Mouse (Mus musculus): ENCODE results near the gene Ptpn7. TPM values are rescaled to one million over a fixed set of nuclear protein-coding genes. Genes with fewer than 3 reads are reported as not detected.
"Not testable (repeated sequence)": the region's sequence is repeated elsewhere in the genome, so short reads cannot be mapped to it uniquely, and the experiment has no call there.

Gene Ptpn7
- total and polyA plus RNA-seq, 2 experiments from 2014 or later, result 0.30 to 3.9 TPM

DNA sequence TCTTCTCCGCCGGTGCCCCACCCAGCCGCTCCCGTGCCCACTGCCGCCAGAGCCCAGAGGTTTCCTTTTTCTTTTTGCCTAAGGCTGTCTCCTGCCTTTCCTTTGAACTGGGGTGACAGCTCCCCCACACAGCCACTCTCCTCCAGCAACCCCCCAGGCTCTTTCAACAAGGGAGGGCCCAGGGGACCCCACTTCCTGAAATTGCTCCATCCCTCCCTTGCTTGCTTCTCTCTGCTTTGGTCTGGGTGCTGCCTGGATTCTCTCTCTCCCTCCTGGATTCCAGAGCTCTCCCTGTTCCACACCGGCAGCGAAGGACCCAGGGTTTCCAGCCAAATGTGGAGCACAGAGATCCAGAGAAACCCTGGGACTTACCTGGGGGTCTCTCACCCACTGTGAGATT lies 32.1 kb upstream of the Ptpn7 start:
- no peak for ATAC-seq (ENCODE audit: insufficient read depth, low read depth)
- DNase-seq (ENCODE audit: low spot score), result no peak
- Histone ChIP-seq H3K27me3 (ENCODE audit: control insufficient read depth, insufficient read depth, low read length) (peaks cover 34% of the 10 kb centered on the region), H3K9ac (replicated peaks; ENCODE audit: low read depth, low read length) (no peak overlapping the region), H3K9me3 (replicated peaks; ENCODE audit: control insufficient read depth, low read length) (no peaks in the 10 kb centered on the region), H3K27ac (ENCODE audit: low read depth) (no peak overlapping the region), H3K4me3 (ENCODE audit: low read depth, low read length) (no peak overlapping the region), H3K4me1 (ENCODE audit: control insufficient read depth, insufficient read depth) (peaks cover 28% of the 10 kb centered on the region), H3K4me2 (ENCODE audit: low read depth, low read length) (no peak overlapping the region), H3K36me3 (replicated peaks; ENCODE audit: control insufficient read depth, insufficient read depth, low read length) (no peaks in the 10 kb centered on the region)
- 50% methylated on average over 3 of the region's 7 CpGs for WGBS
- TF ChIP-seq EP300 (IDR thresholded peaks at IDR 0.05; ENCODE audit: low read depth), result no peak
- no peak for TF ChIP-seq CTCF (IDR thresholded peaks at IDR 0.05; ENCODE audit: low read depth)

DNA sequence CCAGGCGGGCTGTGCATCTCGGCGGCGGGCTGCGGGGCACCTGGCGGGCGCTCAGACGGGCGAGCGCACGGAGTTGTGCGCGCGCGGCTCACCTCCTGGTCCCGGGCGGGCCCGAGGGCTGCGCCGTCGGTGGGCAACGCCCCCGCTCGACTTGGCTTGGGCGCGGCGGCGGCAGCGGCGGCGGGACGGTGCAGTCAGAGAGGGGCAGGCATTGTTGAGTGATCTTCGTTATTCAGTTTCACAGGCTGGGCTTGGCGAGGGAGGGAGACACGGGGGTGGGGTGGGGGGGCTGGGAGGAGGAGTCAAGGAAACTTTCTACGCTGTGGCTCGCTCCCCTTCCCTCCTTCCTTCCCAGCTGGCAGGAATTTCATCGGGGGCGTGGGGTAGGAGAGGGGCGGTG lies 27.4 kb upstream of the Ptpn7 start, which contains the start of gene Lgr6:
Lgr6 (minus strand) TSS at position 153 of the 400 bp plus-strand sequence.
- no peak within 1 kb of the TSS for H3K27ac ChIP-seq (ENCODE audit: low read depth)
- H3K9me3 ChIP-seq (replicated peaks; ENCODE audit: control insufficient read depth, low read length), result no peaks in the 10 kb centered on the region
- peak; percentile 10 for DNase-seq (ENCODE audit: low spot score)
- H3K4me1 ChIP-seq (ENCODE audit: control insufficient read depth, insufficient read depth), result no peaks in the 10 kb centered on the region; the same call in 1 of the 2 replicates
- H3K36me3 ChIP-seq (replicated peaks; ENCODE audit: control insufficient read depth, insufficient read depth, low read length), result no peaks in the 10 kb centered on the region
- H3K27me3 ChIP-seq (ENCODE audit: control insufficient read depth, insufficient read depth, low read length), result peaks cover 43% of the 10 kb centered on the region
- peak within 1 kb of the TSS; percentile 42; the same call in 1 of the 2 replicates for H3K9ac ChIP-seq (replicated peaks; ENCODE audit: low read depth, low read length)
- WGBS, result under 1% methylated on average over 25 of the region's 40 CpGs
- peak within 1 kb of the TSS; percentile 48 for H3K4me3 ChIP-seq (ENCODE audit: low read depth, low read length)
- no peak for TF ChIP-seq CTCF (IDR thresholded peaks at IDR 0.05; ENCODE audit: low read depth)
- no peak for TF ChIP-seq EP300 (IDR thresholded peaks at IDR 0.05; ENCODE audit: low read depth)
- peak within 1 kb of the TSS; percentile 71 for H3K4me2 ChIP-seq (ENCODE audit: low read depth, low read length)
- ATAC-seq (ENCODE audit: insufficient read depth, low read depth), result no peak

DNA sequence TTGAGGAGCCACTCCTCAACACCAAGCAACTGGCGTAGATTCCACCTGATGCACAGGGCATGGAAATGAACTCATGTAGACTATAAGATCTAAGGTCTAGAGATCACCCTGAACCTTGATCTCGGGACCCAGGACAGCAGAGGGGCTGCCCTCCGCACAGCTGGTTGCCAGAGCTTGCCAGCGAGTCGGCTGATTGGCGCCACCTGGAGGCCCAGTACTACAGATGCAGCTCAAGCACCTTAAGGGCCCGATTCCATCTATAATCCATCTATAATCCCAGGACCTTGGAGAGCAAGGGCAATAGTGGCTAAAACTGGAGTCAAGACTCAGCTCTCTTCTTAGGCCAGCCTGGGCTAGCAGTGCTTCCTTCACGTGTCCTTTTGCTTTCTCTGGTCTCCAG lies 26.5 kb upstream of the Ptpn7 start:
- H3K9ac ChIP-seq (replicated peaks; ENCODE audit: low read depth, low read length), result no peak overlapping the region
- DNase-seq (ENCODE audit: low spot score) (peak; percentile 53), ATAC-seq (ENCODE audit: insufficient read depth, low read depth) (peak; percentile 50)
- TF ChIP-seq CTCF (IDR thresholded peaks at IDR 0.05; ENCODE audit: low read depth), result peak; percentile 87
- TF ChIP-seq EP300 (IDR thresholded peaks at IDR 0.05; ENCODE audit: low read depth), result no peak
- H3K4me1 ChIP-seq (ENCODE audit: control insufficient read depth, insufficient read depth), result no peaks in the 10 kb centered on the region
- H3K27ac ChIP-seq (ENCODE audit: low read depth), result no peak overlapping the region
- no peak overlapping the region for H3K4me3 ChIP-seq (ENCODE audit: low read depth, low read length)
- WGBS, result 3% methylated on average over 8 of the region's 8 CpGs
- H3K9me3 ChIP-seq (replicated peaks; ENCODE audit: control insufficient read depth, low read length), result no peaks in the 10 kb centered on the region
- no peaks in the 10 kb centered on the region for H3K36me3 ChIP-seq (replicated peaks; ENCODE audit: control insufficient read depth, insufficient read depth, low read length)
- peak overlapping the region; percentile 71; the same call in 1 of the 2 replicates for H3K4me2 ChIP-seq (ENCODE audit: low read depth, low read length)
- peaks cover 34% of the 10 kb centered on the region for H3K27me3 ChIP-seq (ENCODE audit: control insufficient read depth, insufficient read depth, low read length)

DNA sequence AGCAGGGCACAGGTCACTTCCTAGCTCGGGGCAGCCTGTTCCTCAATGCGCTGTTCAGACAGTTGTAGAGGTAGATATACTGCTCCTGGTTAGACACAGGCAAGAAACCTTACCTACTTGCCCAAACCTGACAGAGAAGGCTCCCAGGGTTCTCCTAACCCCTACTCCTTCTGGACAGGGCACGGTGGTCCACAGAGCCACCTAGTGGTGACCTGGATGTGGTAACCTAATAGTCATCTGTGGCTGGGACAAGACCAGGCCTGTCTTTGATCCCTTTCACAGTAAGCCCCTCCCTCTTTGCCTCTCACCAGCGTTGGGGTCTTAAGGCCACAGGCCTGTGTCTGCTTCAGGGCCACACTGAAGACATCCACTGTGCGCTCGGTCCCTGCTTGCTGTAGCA lies 23.9 kb upstream of the Ptpn7 start:
- peak; percentile 49 for DNase-seq (ENCODE audit: low spot score)

DNA sequence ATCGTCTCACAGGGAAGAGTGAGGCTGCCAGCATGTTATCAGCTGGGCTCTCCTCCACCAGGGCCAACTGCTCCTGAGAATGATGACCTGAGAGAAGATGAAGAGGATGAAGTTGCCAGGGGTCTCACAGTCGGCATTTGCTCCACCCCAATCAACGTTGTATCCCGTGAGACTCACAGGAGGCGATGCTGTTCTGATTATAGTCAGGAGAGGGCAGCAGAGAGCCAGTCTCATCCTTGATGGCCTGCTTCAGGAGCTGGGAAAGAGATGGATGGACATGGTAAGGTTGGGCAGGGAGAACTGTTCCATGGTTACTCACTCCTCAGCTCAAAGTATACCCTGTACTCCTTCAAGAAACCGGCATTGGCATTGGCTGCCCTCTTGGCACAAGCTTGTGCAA lies 22.4 kb upstream of the Ptpn7 start:
- no peaks in the 10 kb centered on the region for H3K4me1 ChIP-seq (ENCODE audit: control insufficient read depth, insufficient read depth)
- ATAC-seq (ENCODE audit: insufficient read depth, low read depth) (no peak), DNase-seq (ENCODE audit: low spot score) (no peak)
- TF ChIP-seq EP300 (IDR thresholded peaks at IDR 0.05; ENCODE audit: low read depth), result no peak
- peak; percentile 92 for TF ChIP-seq CTCF (IDR thresholded peaks at IDR 0.05; ENCODE audit: low read depth)
- H3K27me3 ChIP-seq (ENCODE audit: control insufficient read depth, insufficient read depth, low read length), result peaks cover 15% of the 10 kb centered on the region
- 17% methylated on average over 6 of the region's 6 CpGs for WGBS
- H3K4me3 ChIP-seq (ENCODE audit: low read depth, low read length), result no peak overlapping the region
- no peak overlapping the region for H3K4me2 ChIP-seq (ENCODE audit: low read depth, low read length)
- H3K9ac ChIP-seq (replicated peaks; ENCODE audit: low read depth, low read length), result no peak overlapping the region
- H3K36me3 ChIP-seq (replicated peaks; ENCODE audit: control insufficient read depth, insufficient read depth, low read length), result no peaks in the 10 kb centered on the region
- no peaks in the 10 kb centered on the region for H3K9me3 ChIP-seq (replicated peaks; ENCODE audit: control insufficient read depth, low read length)
- no peak overlapping the region for H3K27ac ChIP-seq (ENCODE audit: low read depth)

More for the DNA sequence above, 23.9 kb upstream of the Ptpn7 start:
- H3K36me3 ChIP-seq (replicated peaks; ENCODE audit: control insufficient read depth, insufficient read depth, low read length), result no peaks in the 10 kb centered on the region
- H3K4me2 ChIP-seq (ENCODE audit: low read depth, low read length), result no peak overlapping the region
- no peak overlapping the region for H3K9ac ChIP-seq (replicated peaks; ENCODE audit: low read depth, low read length)
- H3K9me3 ChIP-seq (replicated peaks; ENCODE audit: control insufficient read depth, low read length), result no peaks in the 10 kb centered on the region
- TF ChIP-seq CTCF (IDR thresholded peaks at IDR 0.05; ENCODE audit: low read depth) (peak; percentile 82), EP300 (IDR thresholded peaks at IDR 0.05; ENCODE audit: low read depth) (no peak)
- 39% methylated on average over 6 of the region's 6 CpGs for WGBS
- H3K27me3 ChIP-seq (ENCODE audit: control insufficient read depth, insufficient read depth, low read length), result peaks cover 29% of the 10 kb centered on the region
- ATAC-seq (ENCODE audit: insufficient read depth, low read depth), result no peak
- H3K4me1 ChIP-seq (ENCODE audit: control insufficient read depth, insufficient read depth), result no peaks in the 10 kb centered on the region
- H3K27ac ChIP-seq (ENCODE audit: low read depth), result no peak overlapping the region
- no peak overlapping the region for H3K4me3 ChIP-seq (ENCODE audit: low read depth, low read length)

DNA sequence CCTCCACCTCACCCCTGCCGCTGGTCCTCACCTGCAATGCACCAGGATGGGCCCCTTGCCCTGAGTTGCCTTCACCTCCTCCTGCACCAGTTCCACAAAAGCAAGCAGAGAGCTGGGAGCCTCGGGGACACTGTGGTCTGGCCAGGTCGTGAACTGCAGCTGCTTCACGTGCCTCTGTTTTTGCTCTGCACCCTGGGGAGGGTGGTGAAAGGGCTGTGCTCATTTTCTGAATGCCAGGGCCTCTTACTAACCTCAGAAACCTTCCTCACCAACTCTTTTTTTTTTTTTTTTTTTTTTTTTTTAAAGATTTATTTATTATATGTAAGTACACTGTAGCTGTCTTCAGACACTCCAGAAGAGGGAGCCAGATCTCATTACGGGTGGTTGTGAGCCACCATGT lies 21.2 kb upstream of the Ptpn7 start:
- not testable (repeated sequence) for H3K27me3 ChIP-seq (ENCODE audit: control insufficient read depth, insufficient read depth, low read length)

More for the DNA sequence above, 21.2 kb upstream of the Ptpn7 start:
- H3K9ac ChIP-seq (replicated peaks; ENCODE audit: low read depth, low read length); H3K27ac ChIP-seq (ENCODE audit: low read depth); H3K4me3 ChIP-seq (ENCODE audit: low read depth, low read length); H3K36me3 ChIP-seq (replicated peaks; ENCODE audit: control insufficient read depth, insufficient read depth, low read length); H3K9me3 ChIP-seq (replicated peaks; ENCODE audit: control insufficient read depth, low read length); H3K4me2 ChIP-seq (ENCODE audit: low read depth, low read length); H3K4me1 ChIP-seq (ENCODE audit: control insufficient read depth, insufficient read depth); DNase-seq (ENCODE audit: low spot score); ATAC-seq (ENCODE audit: insufficient read depth, low read depth): not testable (repeated sequence)
- 45% methylated on average over 4 of the region's 5 CpGs for WGBS
